Mouse (Mus musculus): ENCODE results near the gene D10Jhu81e. TPM values are rescaled to one million over a fixed set of nuclear protein-coding genes. Genes with fewer than 3 reads are reported as not detected.
A peak's percentile ranks its signal among the peaks of the same experiment; 100 is the strongest.

Gene D10Jhu81e
- total RNA-seq, 2 experiments from 2014 or later: 684 to 739 TPM

DNA sequence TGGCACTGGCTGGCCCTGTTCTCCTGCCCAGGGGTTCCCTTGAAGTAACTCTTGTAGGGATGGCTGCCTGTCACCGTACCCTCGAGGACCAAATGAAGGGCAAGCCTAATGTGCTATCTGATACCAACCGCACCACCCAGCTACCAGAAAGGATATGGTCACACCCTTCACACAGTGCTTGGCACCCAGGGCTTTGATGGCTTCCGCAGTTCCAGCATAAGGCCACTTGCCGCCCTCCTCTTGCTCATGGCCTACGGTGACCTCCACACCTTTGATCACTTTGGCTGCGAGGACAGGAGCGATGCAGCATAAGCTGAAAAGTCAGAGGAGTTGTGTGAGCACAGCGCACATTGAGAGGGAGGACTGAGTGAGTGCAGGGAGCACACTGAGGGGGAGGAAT, 6.3 kb downstream of the D10Jhu81e start:
- no peak for DNase-seq

- no peak for DNase-seq
Measured at GRCm38 (mm10) chr10:78162646-78163045, 6.9 kb downstream of the D10Jhu81e start.

GRCm38 (mm10) chr10:78161096-78161495, 8.5 kb downstream of the D10Jhu81e start:
- no peak for DNase-seq

DNA sequence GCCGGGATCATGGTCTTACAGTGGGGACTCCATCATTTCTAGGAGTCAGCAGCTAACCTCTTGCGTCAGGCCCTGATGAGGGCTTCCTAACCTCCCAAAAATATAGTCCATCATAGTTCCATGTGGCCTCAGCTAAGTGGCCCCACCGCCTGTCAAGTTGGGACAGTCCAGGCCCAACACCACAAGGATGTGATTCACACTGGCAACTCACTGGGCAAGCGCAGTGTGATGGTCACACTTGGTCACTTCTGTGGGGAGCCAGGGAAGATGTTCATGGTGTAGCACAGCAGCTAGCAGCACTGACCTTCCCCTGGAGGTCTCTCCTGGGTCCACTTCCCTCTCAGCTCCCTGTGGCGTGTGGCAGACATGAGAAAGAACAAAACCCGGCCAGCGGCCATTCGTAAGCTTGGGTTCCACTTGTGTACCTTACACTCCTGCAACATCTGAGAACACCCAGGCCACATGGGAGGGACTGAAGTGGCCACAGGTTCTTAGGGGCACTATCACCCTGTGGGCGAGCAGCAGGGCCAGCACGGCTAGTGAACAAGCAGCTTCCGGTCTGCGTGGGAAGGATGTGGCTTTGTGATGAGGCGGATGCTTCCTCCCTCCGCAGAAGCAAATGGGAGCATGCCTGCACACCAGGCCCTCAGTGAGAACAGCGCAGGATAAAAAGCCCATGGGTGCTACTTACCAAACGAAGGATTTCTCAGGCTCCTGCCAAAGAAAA, 9.1 kb downstream of the D10Jhu81e start:
- peak in 1 of 2 experiments; percentile 55 for DNase-seq

DNA sequence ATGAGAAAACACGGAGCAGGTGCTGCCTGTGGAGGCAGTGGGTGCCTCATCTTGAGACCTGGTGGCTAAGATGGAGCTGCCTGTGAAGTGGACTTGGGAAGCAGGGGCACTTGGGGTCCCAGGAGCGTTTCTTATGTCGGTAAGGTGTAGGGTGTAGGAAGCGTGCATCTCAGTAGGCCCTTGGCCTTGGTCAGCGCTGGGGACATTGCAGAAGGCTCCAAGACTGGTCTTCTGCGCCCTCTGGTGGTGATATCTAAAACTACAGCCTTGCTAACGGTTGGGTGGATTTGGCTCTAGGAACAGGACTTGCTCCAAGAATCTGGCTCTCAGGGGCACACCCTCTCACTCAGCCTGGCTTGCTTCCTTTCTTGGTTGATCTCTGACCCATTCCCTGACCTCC, 9.7 kb downstream of the D10Jhu81e start:
- peak; percentile 93 to 95 for DNase-seq

DNA sequence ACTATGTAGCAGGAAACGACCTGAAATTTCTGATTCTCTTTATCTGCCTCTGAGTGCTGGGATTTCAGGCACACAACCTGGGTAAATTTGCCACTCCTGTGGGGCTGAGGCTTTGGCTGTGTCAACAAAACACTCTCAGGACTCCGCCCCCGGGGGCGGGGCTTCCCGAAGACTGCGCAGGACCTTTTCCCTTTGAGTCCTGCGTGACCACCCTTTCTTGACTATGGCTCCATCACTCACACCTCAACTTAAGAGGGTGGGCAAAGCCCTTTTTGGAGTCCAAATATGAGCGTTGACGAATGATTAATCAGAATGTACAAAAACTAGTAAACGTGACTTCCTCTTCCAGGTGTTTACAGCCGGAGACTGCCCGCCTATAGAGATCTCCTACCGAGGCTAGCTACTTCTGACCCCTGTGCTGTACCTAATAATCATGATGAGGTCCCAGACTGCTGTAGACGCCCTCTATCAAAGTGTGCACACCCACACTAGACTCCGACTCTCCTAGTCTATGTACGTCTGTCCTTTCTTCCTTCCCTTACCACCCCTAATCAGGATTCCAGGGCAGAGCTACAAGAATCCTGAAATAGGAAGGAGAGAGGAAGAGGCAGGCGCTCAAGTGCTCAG, 10.2 kb downstream of the D10Jhu81e start:
- peak; percentile 80 to 85 for DNase-seq

DNA sequence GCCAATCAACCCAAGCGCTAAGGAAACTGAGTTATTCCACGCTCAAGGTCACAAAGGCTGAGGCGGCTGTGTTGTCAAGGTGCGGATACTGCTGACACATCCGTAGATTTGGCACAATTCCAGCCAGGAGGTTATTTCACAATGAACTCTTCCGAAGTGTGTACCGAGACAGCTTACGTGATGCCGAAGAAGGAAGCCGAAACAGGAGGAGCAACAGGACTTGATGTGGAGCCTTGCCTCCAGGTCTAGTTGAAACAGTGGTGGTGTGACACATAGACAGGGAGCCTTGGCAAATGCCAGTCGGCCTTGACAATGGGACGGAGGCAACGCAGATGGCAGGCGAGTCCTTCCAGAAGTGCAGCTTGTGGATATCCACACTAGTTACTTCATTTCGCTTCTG, 11.5 kb downstream of the D10Jhu81e start:
- no peak for DNase-seq

DNA sequence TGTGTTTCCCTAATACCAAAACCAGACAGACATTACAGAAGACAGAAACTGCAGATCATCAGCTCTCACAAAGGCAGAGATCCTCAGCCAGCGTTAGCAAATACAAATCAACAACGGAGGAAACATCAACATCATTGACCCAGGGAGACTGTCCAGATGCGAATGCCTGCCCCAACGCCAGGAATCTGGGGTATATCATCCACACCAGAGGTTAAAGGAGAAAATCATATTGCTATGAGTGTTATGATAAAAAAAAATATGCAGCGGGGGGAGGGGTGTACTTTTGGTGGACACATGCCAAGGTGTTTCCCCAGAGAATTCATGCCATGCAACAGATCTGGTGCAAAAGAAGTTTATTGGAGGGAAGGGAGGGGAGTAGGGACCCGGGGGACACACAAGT, 12.7 kb downstream of the D10Jhu81e start:
- no peak for DNase-seq

- no peak for DNase-seq
Measured at GRCm38 (mm10) chr10:78148834-78149766, 20.5 kb downstream of the D10Jhu81e start.

GRCm38 (mm10) chr10:78147908-78148441, 21.6 kb downstream of the D10Jhu81e start:
- DNase-seq: no peak

GRCm38 (mm10) chr10:78143727-78144505, 25.7 kb downstream of the D10Jhu81e start:
- DNase-seq: peak in 1 of 2 experiments; percentile 58

DNA sequence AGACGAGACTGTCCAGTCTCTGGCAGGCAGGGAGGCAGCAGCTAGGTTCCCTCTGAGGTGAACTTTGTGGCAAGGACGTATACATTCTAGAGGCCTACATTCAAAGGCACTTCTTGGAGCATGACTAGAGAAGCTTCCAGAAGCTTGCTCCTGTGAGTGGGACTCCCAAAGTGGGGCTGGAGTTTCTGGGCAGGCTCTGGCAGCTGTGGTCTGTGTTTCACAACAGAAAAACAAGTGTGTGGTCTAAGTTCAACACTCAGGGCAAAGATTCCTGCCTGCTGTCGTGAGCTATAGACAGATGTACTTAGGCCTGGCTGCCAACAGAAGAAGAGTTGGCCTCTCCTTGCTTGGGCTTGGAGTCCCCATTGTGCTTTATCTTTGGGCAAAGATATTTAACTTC, 28.7 kb downstream of the D10Jhu81e start:
- DNase-seq: no peak

DNA sequence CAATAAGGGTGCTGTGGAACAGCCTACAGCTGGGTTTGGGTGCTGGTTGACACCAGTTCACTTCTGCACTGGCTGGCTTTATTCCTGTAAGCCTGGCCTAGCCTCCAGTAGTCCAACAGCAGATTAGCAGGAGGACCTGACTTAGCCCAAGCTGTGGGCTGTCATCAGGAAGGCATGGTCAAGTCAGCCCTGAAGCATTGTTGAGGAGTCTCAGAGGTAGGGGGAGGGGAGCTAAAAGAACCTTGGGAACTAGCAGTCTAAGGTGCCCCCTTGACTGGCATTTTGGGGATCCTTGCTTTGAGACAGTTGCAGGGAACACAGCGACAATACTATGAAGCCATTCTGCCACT, 29.4 kb downstream of the D10Jhu81e start:
- DNase-seq: no peak

- no peak for DNase-seq
Measured at GRCm38 (mm10) chr10:78139572-78140250, 29.9 kb downstream of the D10Jhu81e start.

DNA sequence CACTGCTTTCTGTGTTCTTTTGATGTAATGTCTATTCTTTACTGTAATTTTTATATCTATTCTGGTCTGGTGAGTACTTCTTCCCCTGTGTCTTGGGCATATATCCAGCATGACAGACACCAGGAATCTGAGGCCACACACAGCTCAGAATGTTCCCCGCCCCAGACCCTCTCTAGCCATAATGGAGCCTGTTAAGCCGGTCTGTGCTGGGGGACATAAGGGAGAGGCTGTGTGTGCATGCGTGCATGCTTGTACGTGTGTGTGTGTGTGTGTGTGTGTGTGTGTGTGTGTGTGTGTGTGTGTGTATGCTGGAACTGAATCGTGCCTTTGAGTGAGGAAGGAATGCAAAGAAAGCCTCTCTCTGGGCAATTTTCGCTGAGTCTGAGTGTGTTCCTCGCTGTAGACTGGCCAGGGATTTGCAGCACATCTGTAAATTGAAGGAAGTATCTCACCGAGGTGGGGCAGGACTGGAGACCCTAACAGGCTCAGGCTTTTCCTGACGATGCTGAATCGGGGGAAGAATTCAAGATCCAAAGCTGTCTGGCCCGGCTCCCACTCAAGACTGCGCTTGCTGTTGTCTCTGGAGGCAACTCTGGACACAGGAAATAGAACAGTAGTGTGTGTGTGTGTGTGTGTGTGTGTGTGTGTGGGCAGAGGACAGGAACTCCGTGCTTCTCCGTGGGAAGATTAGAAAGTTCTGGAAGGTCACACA, 30.6 kb downstream of the D10Jhu81e start:
- peak; percentile 81 to 84 for DNase-seq

GRCm38 (mm10) chr10:78137191-78137590, 32.4 kb downstream of the D10Jhu81e start:
- no peak for DNase-seq

DNA sequence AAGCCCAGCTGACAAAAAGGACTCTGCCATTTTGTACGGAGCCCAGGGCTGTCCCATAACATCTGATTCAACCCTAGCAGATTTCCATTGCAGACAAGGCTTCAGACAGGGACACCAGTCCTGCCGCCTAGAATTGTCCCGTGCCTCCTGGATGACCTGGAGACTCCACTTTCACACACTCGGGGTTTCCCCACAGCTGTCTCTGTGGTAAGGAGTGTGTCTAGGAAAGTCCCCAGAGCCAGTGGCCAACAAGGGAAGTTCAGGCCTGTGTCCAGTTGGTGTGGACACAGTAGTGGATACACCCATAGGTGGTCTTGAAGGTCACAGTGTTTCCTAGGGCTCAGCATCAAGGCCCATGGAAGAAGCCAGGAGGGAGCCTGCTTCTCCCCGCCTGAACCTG, 33.6 kb downstream of the D10Jhu81e start:
- peak in 1 of 2 experiments; percentile 37 for DNase-seq

DNA sequence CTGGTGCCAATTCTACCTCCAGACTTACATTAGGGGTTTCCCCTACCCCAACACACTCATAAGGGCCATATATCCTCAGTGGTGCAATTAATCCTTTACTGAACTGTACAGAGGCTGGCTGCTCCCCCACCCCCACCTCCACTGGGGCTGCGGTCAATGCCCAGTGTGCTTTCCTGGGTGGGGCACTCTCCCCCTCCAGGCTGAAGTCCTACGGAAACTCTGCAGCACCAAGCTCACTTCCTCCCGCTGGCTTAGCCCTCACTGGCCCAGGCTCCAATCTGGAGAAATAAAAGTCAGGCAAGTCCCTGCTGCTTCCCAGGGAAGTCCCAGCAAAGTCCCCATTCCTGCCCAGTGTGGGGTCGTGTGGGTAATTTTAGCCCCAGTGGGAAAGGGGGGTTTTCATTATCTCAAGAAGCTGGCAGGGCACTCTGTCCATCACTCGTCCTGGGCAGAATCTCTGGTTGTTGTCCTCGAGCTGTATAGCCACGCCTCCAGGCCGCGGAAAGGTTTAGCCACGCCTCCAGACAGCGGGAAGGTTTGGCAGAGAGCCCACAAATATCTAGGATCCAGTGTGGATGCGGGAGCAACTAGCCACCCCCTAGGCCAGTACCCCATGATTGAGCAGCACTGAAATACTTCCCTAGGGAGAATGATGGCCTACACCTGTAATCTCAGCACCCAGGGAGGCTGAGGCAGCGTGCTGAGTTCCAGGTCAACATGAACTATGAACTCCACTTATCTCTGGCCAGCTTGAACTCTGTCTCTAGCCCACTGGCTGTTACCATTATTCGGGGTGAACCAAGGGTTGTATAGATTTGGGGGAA, 34.4 kb downstream of the D10Jhu81e start:
- peak; percentile 57 to 74 for DNase-seq

- DNase-seq: peak in 1 of 2 experiments; percentile 34
Measured at GRCm38 (mm10) chr10:78134400-78134799, 35.2 kb downstream of the D10Jhu81e start.

Measured in heart, adult 18-20 months (tissue).